ENCODE assay signal across 8 mouse cellular contexts in genomic region chr7:139389213-139389761, GRCm38 (mm10). TPM values are rescaled to one million over a fixed set of nuclear protein-coding genes. Genes with fewer than 3 reads are reported as not detected.
DNase-seq lines count a peak whose midpoint lies in the region; ATAC-seq and TF ChIP-seq lines count a peak whose summit lies in the region.

No protein-coding gene starts in this region.

- peaks cover 4% of the 10 kb centered on the region for H3K4me1 ChIP-seq in bone marrow, adult 2 months (ENCODE audit: control insufficient read depth, insufficient read depth, low read length)
- H3K4me1 ChIP-seq in forebrain, postnatal 0 days (ENCODE audit: insufficient read depth), result peaks cover 26% of the 10 kb centered on the region
- H3K4me1 ChIP-seq in limb, embryonic 12.5 days (replicated peaks), result peaks cover 36% of the 10 kb centered on the region

- no peak for TF ChIP-seq POLR2A in bone marrow, adult 2 months (IDR thresholded peaks at IDR 0.05; ENCODE audit: borderline replicate concordance, control insufficient read depth, low read depth, low read length)
- no peak for TF ChIP-seq POLR2A in myocyte (IDR thresholded peaks at IDR 0.05; ENCODE audit: insufficient read length, low read depth)

- peak overlapping the region; percentile 81 for H3K9ac ChIP-seq in forebrain, postnatal 0 days
- peak overlapping the region; percentile 96 for H3K9ac ChIP-seq in limb, embryonic 12.5 days (replicated peaks)

- H3ac ChIP-seq in myocyte (ENCODE audit: control insufficient read depth, insufficient read length), result peak overlapping the region; percentile 95

- TF ChIP-seq CTCF in left cerebral cortex, adult 2 months (IDR thresholded peaks at IDR 0.05), result no peak; the same call in 1 of the 2 replicates
- no peak for TF ChIP-seq CTCF in bone marrow, adult 2 months (IDR thresholded peaks at IDR 0.05; ENCODE audit: control insufficient read depth, insufficient read depth, low read length)
- no peak for TF ChIP-seq CTCF in forebrain, postnatal 0 days (IDR thresholded peaks at IDR 0.05; ENCODE audit: low read depth)

- no peak for DNase-seq in left cerebral cortex, adult 2 months (ENCODE audit: extremely low spot score in 1 of 2, low spot score in 2 of 2)
- no peak for DNase-seq in left cerebral cortex, adult 11 months (ENCODE audit: low spot score)
- DNase-seq in forebrain, postnatal 0 days, result peak; percentile 39
- no peak for DNase-seq in left cerebral cortex, adult 18-20 months (ENCODE audit: low spot score in 2 of 2)

- 1% methylated on average over 52 of the region's 53 CpGs for WGBS in bone marrow, adult 2 months
- WGBS in forebrain, postnatal 0 days, result under 1% methylated on average over 46 of the region's 53 CpGs
- WGBS in limb, embryonic 12.5 days, result under 1% methylated on average over 51 of the region's 53 CpGs

- H3K4me2 ChIP-seq in forebrain, postnatal 0 days (ENCODE audit: low read depth), result peak overlapping the region; percentile 69
- H3K4me2 ChIP-seq in limb, embryonic 12.5 days, result peak overlapping the region; percentile 72
- peak overlapping the region; percentile 92 for H3K4me2 ChIP-seq in myocyte (ENCODE audit: low read depth)

- H3K36me3 ChIP-seq in forebrain, postnatal 0 days (ENCODE audit: insufficient read depth), result no peaks in the 10 kb centered on the region
- no peaks in the 10 kb centered on the region for H3K36me3 ChIP-seq in limb, embryonic 12.5 days
- no peaks in the 10 kb centered on the region for H3K36me3 ChIP-seq in myocyte (ENCODE audit: control insufficient read depth, insufficient read depth)

- H3K9me3 ChIP-seq in forebrain, postnatal 0 days (ENCODE audit: low read length), result no peaks in the 10 kb centered on the region
- no peaks in the 10 kb centered on the region for H3K9me3 ChIP-seq in limb, embryonic 12.5 days

- ATAC-seq in forebrain, postnatal 0 days, result no peak; the same call in none of the 2 replicates
- peak; percentile 1 for ATAC-seq in limb, embryonic 12.5 days (ENCODE audit: insufficient number of reproducible peaks, insufficient read depth, low FRiP score, low TSS enrichment, low read depth)
- no peak for ATAC-seq in granulocyte monocyte progenitor cell, adult 5-6 weeks (replicated peaks; ENCODE audit: poor library complexity, severe bottlenecking)

- intact Hi-C loops in left cerebral cortex, adult 2 months (cut with DNase I), result loop anchor here (10.0 kb wide), 1 partner anchor 544 kb away; the partner anchor contains the start of genes Mapk1ip1 and Ppp2r2d

- H3K27ac ChIP-seq in left cerebral cortex, adult 2 months, result peak overlapping the region; percentile 78
- H3K27ac ChIP-seq in bone marrow, adult 2 months (ENCODE audit: control insufficient read depth, insufficient read depth, low read depth, low read length, poor library complexity), result peak overlapping the region; percentile 75; the same call in 1 of the 2 replicates
- peak overlapping the region; percentile 50; the same call in 1 of the 2 replicates for H3K27ac ChIP-seq in forebrain, postnatal 0 days (ENCODE audit: low read depth, low read length)
- H3K27ac ChIP-seq in limb, embryonic 12.5 days, result peak overlapping the region; percentile 84

- peak overlapping the region; percentile 91 for H3K4me3 ChIP-seq in left cerebral cortex, adult 2 months
- peak overlapping the region; percentile 73 for H3K4me3 ChIP-seq in bone marrow, adult 2 months (replicated peaks; ENCODE audit: control insufficient read depth, low read depth, low read length)
- H3K4me3 ChIP-seq in forebrain, postnatal 0 days (ENCODE audit: low read depth, low read length), result peak overlapping the region; percentile 88
- peak overlapping the region; percentile 92 for H3K4me3 ChIP-seq in limb, embryonic 12.5 days (replicated peaks)
- peak overlapping the region; percentile 41 for H3K4me3 ChIP-seq in myocyte

- no peaks in the 10 kb centered on the region for H3K27me3 ChIP-seq in forebrain, postnatal 0 days (ENCODE audit: insufficient read depth, low read length)
- no peaks in the 10 kb centered on the region for H3K27me3 ChIP-seq in limb, embryonic 12.5 days
- H3K27me3 ChIP-seq in myocyte (ENCODE audit: control insufficient read depth, insufficient read depth, insufficient read length), result no peaks in the 10 kb centered on the region

- H3K79me2 ChIP-seq in myocyte (ENCODE audit: control insufficient read depth, insufficient read depth), result peaks cover 51% of the 10 kb centered on the region

TF ChIP-seq in myocyte, 11 proteins besides CTCF, POLR2A, EP300 and RAD21:
- no peak for TF ChIP-seq REST (IDR thresholded peaks at IDR 0.05; ENCODE audit: insufficient read depth, insufficient read length)
- no peak for TF ChIP-seq POLR2AphosphoS2 (IDR thresholded peaks at IDR 0.05; ENCODE audit: insufficient read length, low read depth)

RNA-seq across cellular contexts. Expression of gene Inpp5a, which starts 0.4 kb away (rescaled TPM):
- total RNA-seq in left cerebral cortex, adult 2 months (2021), result 10 to 100 TPM; 56.6 to 58.5 TPM
- polyA plus RNA-seq in bone marrow, adult 2 months (2011; ENCODE audit: insufficient read depth, insufficient read length, low replicate concordance, missing spikeins), result 11.0 and 28.1 TPM in 2 replicates
- total RNA-seq in forebrain, postnatal 0 days (2014; rRNA removed), result 8.8 and 9.4 TPM in 2 replicates
- 12.8 and 16.3 TPM in 2 replicates for polyA plus RNA-seq in forebrain, postnatal 0 days (2015; fragmentation: Nextera tagmentation; extraction: Ambion mirVana)
- 26.8 and 29.9 TPM in 2 replicates for polyA plus RNA-seq in limb, embryonic 12.5 days (2016; fragmentation: Nextera tagmentation; extraction: Ambion mirVana)
- polyA plus RNA-seq in myocyte (2012; fragmentation: generic; extraction: Trizol), result 37.8 TPM
- total RNA-seq in left cerebral cortex, adult 18-20 months (2021), result 10 to 100 TPM; 60.0 to 61.8 TPM
- total RNA-seq in granulocyte monocyte progenitor cell, adult 5-6 weeks (2014; fragmentation: Nextera tagmentation), result 7.9 and 10.2 TPM in 2 replicates
- 5.5 and 11.6 TPM in 2 replicates for total RNA-seq in granulocyte monocyte progenitor cell, adult 5-6 weeks (2017)

Comparison
In these comparisons a context has a peak if more than half of its experiments do, and no peak if none do; other contexts are left out.
1. H3K4me3 ChIP-seq: peak in every context shown above with its lines; median percentile 92 in limb, embryonic 12.5 days; 91 in left cerebral cortex, adult 2 months; 88 in forebrain, postnatal 0 days; 73 in bone marrow, adult 2 months; 41 in myocyte.